Mouse (Mus musculus) hindbrain, embryonic 16.5 days (tissue): ENCODE measurements around the gene Pld3. TPM values are rescaled to one million over a fixed set of nuclear protein-coding genes. Genes with fewer than 3 reads are reported as not detected.

ENCODE experiments used
- ATAC-seq: fragments of 200-750 bp; cut with Nextera tagmentation; 2 replicates; pipeline ENCODE4 v1.8.0; 2017; ENCODE audit warnings: moderate TSS enrichment, moderate library complexity
- H3K27ac ChIP-seq: fragments of 300-500 bp; sonication (generic); 2 replicates; pipeline ENCODE4 v1.5.1; 2014; ENCODE audit warnings: low read depth, mild to moderate bottlenecking, control low read depth, low read length, moderate library complexity
- H3K27me3 ChIP-seq: fragments of 300-500 bp; sonication (generic); replicated peaks from 2 replicates; pipeline ENCODE4 v1.6.1; 2014; ENCODE audit warnings: low read length; ENCODE audit not compliant: control insufficient read depth, insufficient read depth
- H3K36me3 ChIP-seq: fragments of 300-500 bp; sonication (generic); 2 replicates; pipeline ENCODE4 v1.6.1; 2014; ENCODE audit warnings: mild to moderate bottlenecking, low read length, moderate library complexity, mixed read lengths; ENCODE audit not compliant: control insufficient read depth, insufficient read depth
- H3K4me1 ChIP-seq: fragments of 300-500 bp; sonication (generic); 2 replicates; pipeline ENCODE4 v1.6.1; 2014; ENCODE audit warnings: low read depth, low read length; ENCODE audit not compliant: control insufficient read depth, insufficient read depth
- H3K4me2 ChIP-seq: fragments of 300-500 bp; sonication (generic); 2 replicates; pipeline ENCODE4 v1.6.1; 2014; ENCODE audit warnings: mild to moderate bottlenecking, low read length, control low read depth, moderate library complexity
- H3K4me3 ChIP-seq: fragments of 300-500 bp; sonication (generic); 2 replicates; pipeline ENCODE4 v1.5.1; 2014; ENCODE audit warnings: mild to moderate bottlenecking, low read length, control low read depth, moderate library complexity
- H3K9ac ChIP-seq: fragments of 300-500 bp; sonication (generic); 2 replicates; pipeline ENCODE4 v1.6.1; 2014; ENCODE audit warnings: low read depth, mild to moderate bottlenecking, control low read depth, low read length, moderate library complexity
- H3K9me3 ChIP-seq: fragments of 300-500 bp; sonication (generic); 2 replicates; pipeline ENCODE4 v1.6.1; 2014; ENCODE audit warnings: mild to moderate bottlenecking, low read length, moderate library complexity; ENCODE audit not compliant: control insufficient read depth
- WGBS: fragments of 180-500 bp; shearing (Covaris S2); extraction: QIAGEN DNeasy Blood & Tissue Kit; methylation state at CpG from one replicate; pipeline ENCODE4 v1.1.7; 2014; 5-methylcytosine and 5-hydroxymethylcytosine counted together
- polyA plus RNA-seq: library from polyadenylated mRNA; unstranded; fragments of >200 nt; fragmentation: Nextera tagmentation; extraction: Ambion mirVana; gene quantifications from 2 replicates; pipeline ENCODE4 v1.2.1, GENCODE M21; 2015

The Pld3 gene
- polyA plus RNA-seq, 1 experiment from 2014 or later, result 263 TPM

- no peaks in the 10 kb centered on the region for H3K36me3 ChIP-seq
- peak overlapping the region; percentile 55; the same call in 1 of the 2 replicates for H3K27ac ChIP-seq
- ATAC-seq, result peak; percentile 11
- no peaks in the 10 kb centered on the region; the same call in 1 of the 2 replicates for H3K27me3 ChIP-seq
- peak overlapping the region; percentile 69 for H3K4me2 ChIP-seq
- H3K9ac ChIP-seq, result peak overlapping the region; percentile 54
- H3K9me3 ChIP-seq, result no peaks in the 10 kb centered on the region
- 7% methylated on average over 13 of the region's 13 CpGs for WGBS
- H3K4me1 ChIP-seq, result peaks cover 10% of the 10 kb centered on the region
- peak overlapping the region; percentile 78 for H3K4me3 ChIP-seq
These were observed 66.8 kb downstream of the Pld3 start for GRCm38 (mm10) chr7:27486102-27486769.

DNA sequence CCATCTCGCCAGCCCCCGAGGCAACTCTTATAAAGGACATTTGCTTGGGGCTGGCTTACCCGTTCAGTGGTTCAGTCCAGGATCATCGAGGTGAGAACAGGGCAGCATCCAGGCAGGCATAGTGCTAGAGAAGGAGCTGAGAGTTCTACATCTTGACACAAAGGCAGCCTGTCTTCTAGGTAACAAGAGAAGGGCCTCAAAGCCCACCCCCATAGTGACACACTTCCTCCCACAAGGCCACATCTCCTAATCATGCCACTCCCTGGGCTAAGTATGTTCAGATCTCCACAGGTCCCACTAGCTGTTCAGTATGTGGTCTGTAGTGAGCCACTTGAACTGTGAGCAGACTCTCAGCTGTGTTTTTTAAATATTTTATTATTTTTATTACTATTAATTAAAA is 69.2 kb downstream of the Pld3 start:
- no peak for ATAC-seq
- WGBS, result 88% methylated on average over 4 of the region's 4 CpGs
- H3K27ac ChIP-seq, result no peak overlapping the region

More for the DNA sequence above, 69.2 kb downstream of the Pld3 start:
- no peaks in the 10 kb centered on the region for H3K9me3 ChIP-seq
- H3K27me3 ChIP-seq, result no peaks in the 10 kb centered on the region
- H3K36me3 ChIP-seq, result no peaks in the 10 kb centered on the region
- H3K4me3 ChIP-seq, result no peak overlapping the region
- H3K9ac ChIP-seq, result no peak overlapping the region
- H3K4me2 ChIP-seq, result no peak overlapping the region
- peaks cover 10% of the 10 kb centered on the region for H3K4me1 ChIP-seq

Other genes starting within 250 kb of the Pld3 start
- 14.1 and 17.2 TPM in 2 replicates for gene Ltbp4, start 215.5 kb downstream of the Pld3 start, polyA plus RNA-seq
- 31.6 and 38.0 TPM in 2 replicates for gene Shkbp1, start 197.2 kb downstream of the Pld3 start, polyA plus RNA-seq
- gene Gm20479, start 195.8 kb downstream of the Pld3 start, polyA plus RNA-seq, result not detected in 2 replicates
- 3.1 and 3.7 TPM in 2 replicates for gene Sptbn4, start 105.5 kb downstream of the Pld3 start, polyA plus RNA-seq
- 23.4 and 23.7 TPM in 2 replicates for gene Blvrb, start 105.2 kb downstream of the Pld3 start, polyA plus RNA-seq
- 9.7 and 10.7 TPM in 2 replicates for gene Sertad3, start 79.5 kb downstream of the Pld3 start, polyA plus RNA-seq
- 9.8 and 11.4 TPM in 2 replicates for gene Sertad1, start 66.3 kb downstream of the Pld3 start, polyA plus RNA-seq
- gene Prx, start 53.9 kb downstream of the Pld3 start, polyA plus RNA-seq, result 1.8 and 1.9 TPM in 2 replicates
- gene Hipk4, start 30.0 kb downstream of the Pld3 start, polyA plus RNA-seq, result 1.4 and 1.5 TPM in 2 replicates
- gene 2310022A10Rik, start within 50 bp of the Pld3 start, polyA plus RNA-seq, result 33.7 and 35.7 TPM in 2 replicates
- 63.0 and 72.9 TPM in 2 replicates for gene Akt2, start 38.3 kb upstream of the Pld3 start, polyA plus RNA-seq
- 86.2 and 99.1 TPM in 2 replicates for gene Ttc9b, start 100.7 kb upstream of the Pld3 start, polyA plus RNA-seq
- gene Map3k10, start 121.4 kb upstream of the Pld3 start, polyA plus RNA-seq, result 17.5 and 18.7 TPM in 2 replicates
- gene Zfp607b, start 136.1 kb upstream of the Pld3 start, polyA plus RNA-seq, result 12.0 and 13.6 TPM in 2 replicates
- 84.1 and 94.2 TPM in 2 replicates for gene Zfp60, start 178.2 kb upstream of the Pld3 start, polyA plus RNA-seq